Mouse (Mus musculus) neural tube, embryonic 12.5 days (tissue): ENCODE data around the gene Arid3a. TPM values are rescaled to one million over a fixed set of nuclear protein-coding genes. Genes with fewer than 3 reads are reported as not detected.
"Not testable (repeated sequence)": the region's sequence is repeated elsewhere in the genome, so short reads cannot be mapped to it uniquely, and the experiment has no call there.

ENCODE experiments used
- ATAC-seq: fragments of 200-750 bp; cut with Nextera tagmentation; 2 replicates; pipeline ENCODE4 v1.8.0; 2017; ENCODE audit warnings: low read depth, mild to moderate bottlenecking, moderate TSS enrichment, moderate library complexity; ENCODE audit not compliant: low FRiP score
- H3K27ac ChIP-seq: fragments of 300-500 bp; sonication (generic); 2 replicates; pipeline ENCODE4 v1.5.1; 2016
- H3K27me3 ChIP-seq: fragments of 300-500 bp; sonication (generic); replicated peaks from 2 replicates; pipeline ENCODE4 v1.6.1; 2016; ENCODE audit warnings: mild to moderate bottlenecking
- H3K36me3 ChIP-seq: fragments of 300-500 bp; sonication (generic); 2 replicates; pipeline ENCODE4 v1.6.1; 2016; ENCODE audit warnings: mild to moderate bottlenecking
- H3K4me1 ChIP-seq: fragments of 300-500 bp; sonication (generic); 2 replicates; pipeline ENCODE4 v1.6.1; 2016
- H3K4me2 ChIP-seq: fragments of 300-500 bp; sonication (generic); replicated peaks from 2 replicates; pipeline ENCODE4 v1.6.1; 2016; ENCODE audit warnings: mild to moderate bottlenecking
- H3K4me3 ChIP-seq: fragments of 300-500 bp; sonication (generic); 2 replicates; pipeline ENCODE4 v1.5.1; 2016
- H3K9ac ChIP-seq: fragments of 300-500 bp; sonication (generic); 2 replicates; pipeline ENCODE4 v1.6.1; 2016; ENCODE audit warnings: mild to moderate bottlenecking
- H3K9me3 ChIP-seq: fragments of 300-500 bp; sonication (generic); 2 replicates; pipeline ENCODE4 v1.6.1; 2016; ENCODE audit warnings: mild to moderate bottlenecking
- WGBS: fragments of 180-500 bp; shearing (Covaris S2); methylation state at CpG from one replicate; pipeline ENCODE4 v1.1.7; 2016; 5-methylcytosine and 5-hydroxymethylcytosine counted together
- polyA plus RNA-seq: library from polyadenylated mRNA; unstranded; fragments of >200 nt; fragmentation: Nextera tagmentation; extraction: Ambion mirVana; gene quantifications from 2 replicates; pipeline ENCODE4 v1.2.1, GENCODE M21; 2016

The Arid3a gene
- polyA plus RNA-seq, 1 experiment from 2014 or later, result 4.9 TPM

DNA sequence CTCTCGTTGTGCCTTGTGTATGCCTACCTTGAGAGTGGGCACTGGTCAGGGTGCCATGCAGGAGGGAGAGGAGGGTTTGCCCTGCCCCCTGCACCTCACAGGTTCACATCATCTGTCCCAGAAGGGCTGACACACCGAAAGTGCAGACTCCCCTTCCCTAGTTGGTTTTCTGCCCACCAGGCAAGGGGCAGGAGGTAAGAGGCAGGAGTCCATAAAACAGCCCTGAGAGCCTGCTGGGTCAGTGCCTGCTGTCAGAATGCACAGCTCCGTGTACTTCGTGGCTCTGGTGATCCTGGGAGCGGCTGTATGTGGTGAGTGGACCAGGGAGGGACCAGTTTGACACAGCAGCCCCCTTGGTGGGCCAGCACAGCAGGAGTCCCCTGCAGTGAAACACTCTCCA lies 36.2 kb upstream of the Arid3a start, which contains the start of gene Cfd:
TSS of gene Cfd (plus strand) at position 184 of the 400 bp plus-strand sequence.
- Histone ChIP-seq H3K9me3 (no peaks in the 10 kb centered on the region), H3K4me3 (no peak within 1 kb of the TSS), H3K9ac (no peak within 1 kb of the TSS), H3K4me1 (no peaks in the 10 kb centered on the region), H3K4me2 (no peak within 1 kb of the TSS), H3K36me3 (peaks cover 14% of the 10 kb centered on the region), H3K27me3 (peaks cover 4% of the 10 kb centered on the region; the same call in 1 of the 2 replicates), H3K27ac (no peak within 1 kb of the TSS)
- ATAC-seq, result no peak
- WGBS, result 43% methylated on average over 5 of the region's 5 CpGs

DNA sequence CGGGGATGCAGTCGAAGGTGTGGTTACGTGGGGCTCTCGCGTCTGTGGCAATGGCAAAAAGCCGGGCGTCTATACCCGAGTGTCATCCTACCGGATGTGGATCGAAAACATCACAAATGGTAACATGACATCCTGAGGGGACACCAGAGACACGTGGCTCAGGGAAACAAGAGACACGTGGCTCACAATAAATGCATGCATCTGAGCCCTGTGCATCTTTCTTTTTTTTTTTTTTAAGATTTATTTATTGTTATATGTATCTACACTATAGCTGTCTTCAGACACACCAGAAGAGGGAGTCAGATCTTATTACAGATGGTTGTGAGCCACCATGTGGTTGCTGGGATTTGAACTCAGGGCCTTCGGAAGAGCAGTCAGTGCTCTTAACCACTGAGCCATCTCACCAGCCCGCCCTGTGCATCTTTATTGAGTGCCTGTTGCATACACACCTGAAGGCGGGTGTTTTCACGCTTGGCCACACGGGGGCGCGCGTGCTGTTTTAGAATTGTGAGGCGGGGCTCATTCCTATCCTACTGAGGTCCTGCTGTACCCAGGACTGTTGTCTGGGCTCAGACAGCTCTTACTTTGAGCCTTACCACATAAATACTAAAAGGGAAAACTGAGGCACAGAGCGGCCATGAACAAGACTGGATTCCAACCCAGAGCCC lies 34.3 kb upstream of the Arid3a start:
- not testable (repeated sequence) for H3K27ac ChIP-seq, H3K27me3 ChIP-seq, H3K4me2 ChIP-seq, H3K4me1 ChIP-seq, H3K9ac ChIP-seq, H3K4me3 ChIP-seq, H3K9me3 ChIP-seq
- 0 out of 2 replicates have a peak, but pooled peaks have one; percentile 39 for ATAC-seq
- 45% methylated on average over 22 of the region's 22 CpGs for WGBS
- H3K36me3 ChIP-seq, result peaks cover 33% of the 10 kb centered on the region

DNA sequence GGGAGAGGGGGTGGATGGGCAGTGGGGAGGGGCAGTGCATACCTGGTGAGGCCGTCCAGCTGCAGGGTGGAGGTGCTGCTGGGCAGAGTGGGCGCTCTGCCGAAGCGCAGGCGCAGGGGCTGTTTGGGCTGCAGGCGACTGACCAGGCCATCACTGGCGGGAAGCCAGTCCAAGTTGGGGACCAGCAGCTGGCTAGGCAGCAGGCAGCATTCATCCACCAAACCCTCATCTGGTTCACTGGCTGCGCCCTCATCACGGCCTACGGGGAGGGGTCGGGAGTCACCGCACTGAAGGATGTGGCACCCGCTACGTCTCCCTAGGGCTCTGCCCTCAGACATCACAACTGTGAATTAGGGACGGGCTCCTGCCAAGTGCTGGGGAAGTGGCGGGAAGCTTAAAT lies 30.5 kb upstream of the Arid3a start:
- ATAC-seq, result no peak
- Histone ChIP-seq H3K4me2 (no peak overlapping the region), H3K4me3 (no peak overlapping the region), H3K4me1 (peaks cover 9% of the 10 kb centered on the region), H3K9me3 (no peaks in the 10 kb centered on the region), H3K27me3 (peaks cover 17% of the 10 kb centered on the region), H3K9ac (no peak overlapping the region), H3K27ac (no peak overlapping the region), H3K36me3 (peaks cover 48% of the 10 kb centered on the region)
- 90% methylated on average over 16 of the region's 16 CpGs for WGBS

DNA sequence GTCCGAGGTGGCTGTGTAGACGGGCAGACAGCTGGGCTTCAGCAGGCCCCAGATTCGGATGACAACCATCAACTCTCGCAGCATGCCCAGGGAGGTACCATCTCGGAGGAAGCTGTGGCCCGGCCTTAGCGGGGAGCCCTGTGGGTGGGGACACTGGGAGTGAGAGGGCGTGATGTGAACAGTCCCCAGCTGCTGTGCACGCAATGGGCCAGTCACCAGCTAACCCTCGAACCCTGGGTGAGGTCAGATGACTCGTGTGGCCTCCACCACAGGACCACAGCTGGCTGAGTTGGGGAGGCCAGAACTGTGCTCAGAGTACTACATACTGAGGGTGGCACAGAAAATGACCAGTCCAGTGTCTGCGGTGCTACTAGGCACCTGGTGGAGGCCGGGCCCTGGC lies 30.0 kb upstream of the Arid3a start:
- Histone ChIP-seq H3K27ac (no peak overlapping the region), H3K9me3 (no peaks in the 10 kb centered on the region), H3K27me3 (peaks cover 17% of the 10 kb centered on the region), H3K9ac (no peak overlapping the region), H3K4me1 (peaks cover 12% of the 10 kb centered on the region), H3K4me3 (no peak overlapping the region), H3K36me3 (peaks cover 48% of the 10 kb centered on the region), H3K4me2 (no peak overlapping the region)
- 88% methylated on average over 13 of the region's 13 CpGs for WGBS
- no peak for ATAC-seq

DNA sequence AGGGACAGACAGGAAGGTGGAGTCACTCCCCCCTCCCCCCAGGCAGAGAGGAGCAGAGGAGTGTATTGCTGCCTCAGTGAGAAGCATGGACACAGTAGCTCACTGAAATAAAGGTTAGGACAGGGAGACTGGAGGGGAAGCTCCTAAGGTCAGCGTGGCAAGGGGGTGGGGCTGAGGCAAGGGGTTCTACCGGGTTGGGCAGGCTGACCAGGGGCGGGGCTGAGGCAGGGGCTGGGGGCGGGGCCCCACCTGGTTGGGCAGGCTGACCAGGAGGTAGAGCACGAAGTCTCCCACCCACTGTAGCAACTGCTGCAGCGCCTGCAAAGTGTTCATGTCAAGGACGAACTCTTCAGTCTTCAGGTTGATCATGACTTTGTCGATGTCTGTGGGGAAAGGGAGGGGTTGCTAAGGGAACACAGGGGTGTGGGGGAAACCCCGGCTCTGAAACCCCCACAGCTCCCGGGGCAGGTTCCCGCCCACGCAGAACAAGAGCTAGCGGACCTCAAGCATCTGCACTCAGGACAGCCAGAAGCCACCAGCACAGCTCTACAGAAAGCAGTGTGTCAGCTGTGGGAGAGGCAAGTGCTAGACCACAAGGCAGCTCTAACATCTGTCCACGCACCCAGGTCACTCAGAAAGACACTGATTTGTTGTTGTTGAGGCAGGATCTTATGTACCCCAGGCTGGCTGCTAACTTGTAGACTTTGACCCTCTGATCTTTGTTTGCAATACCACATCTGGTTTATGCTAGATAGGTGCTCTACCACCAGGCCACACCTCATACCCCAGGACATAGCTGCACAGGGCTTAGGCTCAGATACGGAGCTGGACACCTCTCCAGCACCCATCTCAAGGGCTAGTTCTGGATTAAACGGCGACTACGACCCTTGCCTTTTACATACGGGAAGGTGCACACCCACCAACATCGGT lies 29.3 kb upstream of the Arid3a start:
- peaks cover 17% of the 10 kb centered on the region for H3K27me3 ChIP-seq
- H3K4me1 ChIP-seq, result peaks cover 12% of the 10 kb centered on the region
- ATAC-seq, result no peak
- H3K9ac ChIP-seq, result no peak overlapping the region
- WGBS, result 51% methylated on average over 20 of the region's 20 CpGs
- H3K27ac ChIP-seq, result no peak overlapping the region
- H3K36me3 ChIP-seq, result peaks cover 52% of the 10 kb centered on the region
- no peak overlapping the region for H3K4me2 ChIP-seq
- H3K4me3 ChIP-seq, result no peak overlapping the region
- H3K9me3 ChIP-seq, result no peaks in the 10 kb centered on the region

DNA sequence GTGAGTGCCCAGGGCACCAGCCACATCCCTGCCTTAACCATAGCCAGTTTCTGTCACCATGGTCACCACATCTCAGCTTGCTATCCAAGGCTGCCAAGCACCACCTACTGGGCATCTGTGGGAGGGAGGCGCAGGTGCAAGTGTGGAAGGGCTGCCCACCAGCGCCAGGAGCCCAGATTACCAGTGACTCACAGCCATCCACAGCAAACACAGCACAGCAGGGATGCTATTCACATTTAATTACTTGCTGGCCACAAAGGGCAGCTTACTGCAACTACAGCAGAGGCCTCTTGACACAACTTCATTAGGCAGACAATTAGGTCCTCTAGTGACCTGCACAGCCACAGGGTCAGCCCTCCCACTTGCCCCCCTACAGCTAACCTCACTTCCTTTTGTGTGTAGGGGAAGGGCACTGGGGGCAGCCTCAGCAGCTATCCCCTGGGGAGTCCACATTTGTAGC lies 25.9 kb upstream of the Arid3a start:
- H3K4me1 ChIP-seq, result peaks cover 12% of the 10 kb centered on the region
- whole genome bisulfite sequencing, result 8% methylated on average over 2 of the region's 2 CpGs
- 0 out of 2 replicates have a peak overlapping the region, but pooled peaks have one; percentile 7 for H3K4me2 ChIP-seq
- peaks cover 14% of the 10 kb centered on the region; the same call in 1 of the 2 replicates for H3K27me3 ChIP-seq
- no peaks in the 10 kb centered on the region for H3K9me3 ChIP-seq
- no peak overlapping the region for H3K4me3 ChIP-seq
- H3K36me3 ChIP-seq, result peaks cover 61% of the 10 kb centered on the region
- H3K27ac ChIP-seq, result no peak overlapping the region
- ATAC-seq, result peak; percentile 69
- peak overlapping the region; percentile 3; the same call in 1 of the 2 replicates for H3K9ac ChIP-seq

DNA sequence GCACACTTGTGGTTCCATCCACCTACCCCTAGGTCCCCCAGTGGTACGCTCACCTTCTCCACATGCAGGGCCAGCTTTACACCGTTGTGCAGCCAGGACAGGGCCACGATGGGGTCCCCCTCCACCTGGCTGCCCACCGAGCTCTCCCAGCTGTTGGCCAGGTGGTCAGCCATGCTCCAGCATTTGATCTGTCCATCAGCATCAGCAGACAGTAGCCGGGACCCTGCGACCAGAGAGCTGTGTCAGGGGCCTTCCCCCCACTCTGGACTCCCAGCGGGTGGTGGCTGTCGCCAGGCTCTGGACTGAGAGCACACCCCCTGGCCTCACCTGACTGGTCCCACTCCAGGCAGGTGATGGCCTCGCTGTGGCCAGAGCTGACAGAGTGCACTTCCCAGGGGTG lies 20.1 kb upstream of the Arid3a start:
- Histone ChIP-seq H3K36me3 (peaks cover 52% of the 10 kb centered on the region), H3K9ac (no peak overlapping the region)
- 95% methylated on average over 9 of the region's 9 CpGs for WGBS

DNA sequence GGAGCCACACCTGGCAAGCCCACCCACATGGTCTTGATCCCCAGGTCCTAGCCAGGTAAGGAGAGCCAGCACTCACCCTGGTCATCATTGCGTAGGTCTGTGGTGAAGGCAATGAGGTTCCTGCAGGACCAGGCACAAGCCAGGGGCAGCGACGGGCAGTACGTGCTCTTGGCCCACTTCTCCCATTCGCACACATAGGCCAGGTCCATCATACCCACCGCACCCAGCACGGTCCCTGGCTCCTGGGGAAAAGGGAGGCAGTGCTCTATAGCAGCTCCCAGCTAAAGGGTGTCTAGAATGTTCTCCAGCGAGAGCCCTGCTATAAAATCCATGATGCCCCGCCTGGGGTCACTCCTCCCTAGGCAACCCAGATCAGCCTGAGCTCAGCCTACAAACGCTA lies 19.4 kb upstream of the Arid3a start:
- Histone ChIP-seq H3K9ac (no peak overlapping the region), H3K4me2 (no peak overlapping the region), H3K4me3 (no peak overlapping the region), H3K27me3 (no peaks in the 10 kb centered on the region), H3K9me3 (no peaks in the 10 kb centered on the region), H3K4me1 (0 out of 2 replicates have a peak, but pooled peaks cover 5% of the 10 kb centered on the region), H3K36me3 (peaks cover 57% of the 10 kb centered on the region), H3K27ac (no peak overlapping the region)
- WGBS, result 92% methylated on average over 10 of the region's 10 CpGs
- no peak for ATAC-seq

More for the DNA sequence above, 20.1 kb upstream of the Arid3a start:
- Histone ChIP-seq H3K27ac (no peak overlapping the region), H3K9me3 (no peaks in the 10 kb centered on the region), H3K27me3 (no peaks in the 10 kb centered on the region), H3K4me1 (0 out of 2 replicates have a peak, but pooled peaks cover 5% of the 10 kb centered on the region), H3K4me2 (no peak overlapping the region), H3K4me3 (no peak overlapping the region)
- ATAC-seq, result no peak

DNA sequence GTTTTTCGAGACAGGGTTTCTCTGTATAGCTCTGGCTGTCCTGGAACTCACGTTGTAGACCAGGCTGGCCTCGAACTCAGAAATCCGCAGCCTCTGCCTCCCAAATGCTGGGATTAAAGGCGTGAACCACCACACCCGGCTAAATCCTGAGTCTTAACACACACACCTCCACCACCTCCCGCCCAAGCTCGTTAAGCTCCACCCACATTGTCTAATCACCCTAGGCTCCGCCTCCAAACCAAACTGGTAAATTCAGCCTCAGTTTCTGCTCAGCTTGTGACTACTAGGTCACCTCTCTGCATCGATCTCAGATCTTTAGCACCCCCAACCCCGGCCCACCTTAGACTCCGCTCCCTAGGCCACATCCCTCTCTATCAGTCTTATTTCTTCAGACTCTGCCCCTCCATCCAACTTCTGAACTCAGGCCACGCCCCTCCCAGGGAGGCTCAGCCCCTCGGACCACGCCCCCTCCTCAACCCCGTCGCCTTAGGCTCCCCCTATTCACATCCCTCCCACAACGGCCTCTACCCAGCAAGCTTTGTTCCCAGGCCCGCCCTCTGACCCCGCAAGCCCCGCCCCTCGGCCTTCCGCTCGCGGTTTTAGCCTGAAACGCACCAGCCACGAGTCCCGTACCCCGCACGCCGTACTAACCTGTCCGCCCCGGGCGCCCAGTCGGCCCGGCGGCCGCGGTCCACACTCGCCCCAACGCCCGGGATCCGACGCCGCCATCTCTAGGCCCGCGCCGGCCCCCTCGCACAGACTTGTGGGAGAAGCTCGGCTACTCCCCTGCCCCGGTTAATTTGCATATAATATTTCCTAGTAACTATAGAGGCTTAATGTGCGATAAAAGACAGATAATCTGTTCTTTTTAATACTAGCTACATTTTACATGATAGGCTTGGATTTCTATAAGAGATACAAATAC lies 18.4 kb upstream of the Arid3a start, which contains the start of gene Med16:
TSS of gene Med16 (minus strand) at position 757 of the 925 bp plus-strand sequence.
- WGBS, result 2% methylated on average over 52 of the region's 52 CpGs
- peak within 1 kb of the TSS; percentile 68 for H3K4me3 ChIP-seq
- H3K36me3 ChIP-seq, result peaks cover 51% of the 10 kb centered on the region
- peak within 1 kb of the TSS; percentile 83 for H3K9ac ChIP-seq
- peak; percentile 93 for ATAC-seq
- H3K4me1 ChIP-seq, result 0 out of 2 replicates have a peak, but pooled peaks cover 5% of the 10 kb centered on the region
- H3K27ac ChIP-seq, result peak within 1 kb of the TSS; percentile 90
- no peaks in the 10 kb centered on the region for H3K9me3 ChIP-seq
- peak within 1 kb of the TSS; percentile 53 for H3K4me2 ChIP-seq
- no peaks in the 10 kb centered on the region for H3K27me3 ChIP-seq

DNA sequence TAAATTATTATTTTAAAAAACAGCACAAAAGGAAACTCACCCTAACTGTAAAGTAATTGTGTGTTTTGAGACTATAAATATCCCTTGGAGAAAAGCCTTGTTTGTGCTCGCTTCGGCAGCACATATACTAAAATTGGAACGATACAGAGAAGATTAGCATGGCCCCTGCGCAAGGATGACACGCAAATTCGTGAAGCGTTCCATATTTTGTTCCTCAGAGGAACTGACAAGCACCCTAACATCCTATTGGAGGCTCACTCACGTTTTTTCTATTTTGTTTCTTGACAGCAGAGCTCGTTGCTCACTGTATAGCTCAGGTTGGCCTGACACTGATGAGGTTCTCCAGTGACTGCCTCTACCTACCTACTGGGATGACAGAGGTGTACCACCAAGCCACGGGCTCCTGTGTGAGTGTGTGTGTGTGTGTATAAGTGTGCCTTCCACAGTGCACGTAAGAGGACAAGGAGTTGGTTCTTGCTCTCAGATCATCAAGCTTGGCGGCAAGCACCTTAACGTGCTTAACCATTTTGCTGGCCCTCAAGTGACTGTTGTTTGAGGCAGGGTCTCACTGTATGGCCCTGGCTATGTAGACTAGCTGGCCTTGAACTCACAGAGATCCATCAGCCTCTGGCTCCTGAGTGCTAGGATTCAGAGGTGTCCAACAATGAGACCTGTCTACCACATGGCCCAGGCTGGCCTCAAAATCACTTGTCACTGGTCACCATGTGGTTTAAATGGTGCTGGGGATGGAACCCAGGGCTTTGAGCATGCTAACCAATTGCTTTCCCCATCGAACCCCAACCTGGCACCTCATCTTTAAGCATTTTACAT lies 17.5 kb upstream of the Arid3a start:
- peak; percentile 49 for ATAC-seq
- H3K36me3 ChIP-seq, result peaks cover 45% of the 10 kb centered on the region
- no peak overlapping the region for H3K4me3 ChIP-seq
- H3K4me1 ChIP-seq, result 0 out of 2 replicates have a peak, but pooled peaks cover 5% of the 10 kb centered on the region
- WGBS, result 24% methylated on average over 14 of the region's 14 CpGs
- no peak overlapping the region for H3K9ac ChIP-seq
- H3K27ac ChIP-seq, result peak overlapping the region; percentile 15
- no peaks in the 10 kb centered on the region for H3K9me3 ChIP-seq
- H3K4me2 ChIP-seq, result peak overlapping the region; percentile 38
- H3K27me3 ChIP-seq, result no peaks in the 10 kb centered on the region

DNA sequence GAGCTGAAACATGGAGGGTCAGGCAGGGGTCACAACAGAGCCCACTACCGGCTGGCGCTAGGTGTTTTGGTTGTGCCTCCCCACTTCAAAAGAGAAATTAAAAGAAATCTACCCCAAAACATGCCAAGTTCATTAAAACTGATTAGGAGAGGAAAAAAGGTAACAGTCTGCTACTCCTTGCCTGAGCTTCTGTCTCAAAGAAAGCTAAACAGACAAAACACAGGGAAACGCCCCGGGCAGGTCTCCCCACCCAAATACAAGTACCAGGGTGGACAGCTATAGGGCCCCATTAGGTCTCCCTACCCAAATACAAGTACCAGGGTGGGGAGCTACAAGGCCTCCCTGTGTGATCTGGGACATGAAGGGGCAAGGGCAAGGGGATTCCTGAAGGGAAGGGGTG lies 16.3 kb upstream of the Arid3a start, which contains the start of gene Gm26602:
TSS of gene Gm26602 (plus strand) at position 301 of the 400 bp plus-strand sequence.
- no peaks in the 10 kb centered on the region for H3K9me3 ChIP-seq
- ATAC-seq, result no peak
- H3K4me3 ChIP-seq, result no peak within 1 kb of the TSS
- 0 out of 2 replicates have a peak within 1 kb of the TSS, but pooled peaks have one; percentile 38 for H3K4me2 ChIP-seq
- H3K27me3 ChIP-seq, result no peaks in the 10 kb centered on the region
- WGBS, result 93% methylated on average over 4 of the region's 4 CpGs
- H3K9ac ChIP-seq, result no peak within 1 kb of the TSS
- peaks cover 35% of the 10 kb centered on the region for H3K36me3 ChIP-seq
- no peak within 1 kb of the TSS for H3K27ac ChIP-seq
- peaks cover 11% of the 10 kb centered on the region for H3K4me1 ChIP-seq
